Mouse (Mus musculus): ENCODE measurements around the gene Gm9945. TPM values are rescaled to one million over a fixed set of nuclear protein-coding genes. Genes with fewer than 3 reads are reported as not detected.

Gm9945 gene
- polyA plus RNA-seq, 2 experiments: not detected

DNA sequence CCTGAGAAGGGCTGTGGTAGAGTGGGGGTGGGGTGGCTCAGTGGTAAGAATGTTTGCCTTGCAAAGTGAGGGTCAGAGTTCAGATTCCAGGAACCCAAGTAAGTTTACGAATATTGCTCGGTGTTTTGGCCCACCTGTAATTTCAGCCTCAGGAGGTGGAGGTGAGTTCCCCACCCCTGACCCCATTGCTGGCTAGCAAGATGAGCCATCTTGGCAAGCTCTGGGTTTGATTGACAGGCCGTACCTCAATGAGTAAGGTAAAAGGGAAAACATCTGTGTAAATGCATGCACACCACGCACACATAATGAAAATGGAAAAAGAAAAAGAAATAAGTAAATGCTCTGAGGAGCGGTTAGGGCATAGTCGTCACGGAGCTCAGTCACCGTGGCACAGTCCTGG lies 24.4 kb downstream of the Gm9945 start:
- H3K36me3 ChIP-seq (ENCODE audit: control insufficient read depth, insufficient read depth, low read length): no peaks in the 10 kb centered on the region
- no peak overlapping the region for H3K4me3 ChIP-seq (replicated peaks; ENCODE audit: low read length)
- H3K9me3 ChIP-seq (ENCODE audit: control insufficient read depth, low read length): no peaks in the 10 kb centered on the region
- H3K4me2 ChIP-seq (replicated peaks; ENCODE audit: low read depth, low read length, severe bottlenecking): no peak overlapping the region
- H3K27ac ChIP-seq (replicated peaks; ENCODE audit: low read depth, low read length): no peak overlapping the region
- TF ChIP-seq POLR2A (IDR thresholded peaks at IDR 0.05; ENCODE audit: borderline replicate concordance, extremely low read depth, insufficient read depth, insufficient read length): no peak
- H3K9ac ChIP-seq (ENCODE audit: low read depth, low read length, severe bottlenecking): no peak overlapping the region
- DNase-seq (ENCODE audit: low spot score) (no peak), ATAC-seq (ENCODE audit: low FRiP score, low read depth) (no peak)
- 88% methylated on average over 8 of the region's 8 CpGs for WGBS
- no peaks in the 10 kb centered on the region for H3K27me3 ChIP-seq (ENCODE audit: control insufficient read depth, insufficient read depth, low read length)
- 0 out of 2 replicates have a peak, but pooled peaks cover 3% of the 10 kb centered on the region for H3K4me1 ChIP-seq (ENCODE audit: control insufficient read depth, insufficient read depth, low read length)

DNA sequence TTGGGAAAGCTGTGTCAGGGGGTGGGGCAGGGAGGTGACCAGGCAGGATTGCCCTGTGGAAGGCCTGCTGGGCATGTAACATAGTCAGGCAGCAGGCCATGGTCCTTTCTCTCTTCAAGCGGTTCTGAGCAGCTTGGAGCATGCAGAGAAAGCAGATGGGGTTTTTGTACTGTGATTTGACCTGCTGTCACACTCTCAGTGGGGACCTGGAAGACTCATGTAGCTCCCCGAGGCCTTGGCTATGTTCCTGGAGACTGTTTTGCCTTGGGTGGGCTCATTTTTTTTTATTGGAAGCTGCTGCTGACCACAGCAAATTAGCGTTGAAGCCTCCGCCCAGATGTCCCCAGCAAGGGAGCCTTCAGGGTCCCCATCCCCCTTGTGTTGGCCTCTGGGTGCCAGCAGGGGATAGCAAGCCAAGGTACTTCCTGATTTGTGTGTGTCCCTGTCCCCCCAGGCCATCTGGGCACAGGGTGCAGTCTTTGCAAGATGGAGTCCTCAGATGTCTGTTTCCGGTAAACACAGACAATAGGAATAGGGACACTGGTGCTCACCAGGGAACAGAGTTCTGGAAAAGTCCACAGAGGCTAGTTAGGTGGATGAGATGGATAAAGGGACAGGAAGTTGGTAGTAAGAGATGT lies 25.2 kb downstream of the Gm9945 start:
- H3K4me3 ChIP-seq (replicated peaks; ENCODE audit: low read length): no peak overlapping the region
- H3K4me1 ChIP-seq (ENCODE audit: control insufficient read depth, insufficient read depth, low read length): 0 out of 2 replicates have a peak, but pooled peaks cover 3% of the 10 kb centered on the region
- H3K9me3 ChIP-seq (ENCODE audit: control insufficient read depth, low read length): no peaks in the 10 kb centered on the region
- no peaks in the 10 kb centered on the region for H3K36me3 ChIP-seq (ENCODE audit: control insufficient read depth, insufficient read depth, low read length)
- no peak overlapping the region for H3K27ac ChIP-seq (replicated peaks; ENCODE audit: low read depth, low read length)
- no peak for TF ChIP-seq POLR2A (IDR thresholded peaks at IDR 0.05; ENCODE audit: borderline replicate concordance, extremely low read depth, insufficient read depth, insufficient read length)
- 38% methylated on average over 4 of the region's 5 CpGs for WGBS
- no peak overlapping the region for H3K4me2 ChIP-seq (replicated peaks; ENCODE audit: low read depth, low read length, severe bottlenecking)
- ATAC-seq (ENCODE audit: low FRiP score, low read depth) (no peak), DNase-seq (ENCODE audit: low spot score) (no peak)
- H3K9ac ChIP-seq (ENCODE audit: low read depth, low read length, severe bottlenecking): no peak overlapping the region
- no peaks in the 10 kb centered on the region for H3K27me3 ChIP-seq (ENCODE audit: control insufficient read depth, insufficient read depth, low read length)

DNA sequence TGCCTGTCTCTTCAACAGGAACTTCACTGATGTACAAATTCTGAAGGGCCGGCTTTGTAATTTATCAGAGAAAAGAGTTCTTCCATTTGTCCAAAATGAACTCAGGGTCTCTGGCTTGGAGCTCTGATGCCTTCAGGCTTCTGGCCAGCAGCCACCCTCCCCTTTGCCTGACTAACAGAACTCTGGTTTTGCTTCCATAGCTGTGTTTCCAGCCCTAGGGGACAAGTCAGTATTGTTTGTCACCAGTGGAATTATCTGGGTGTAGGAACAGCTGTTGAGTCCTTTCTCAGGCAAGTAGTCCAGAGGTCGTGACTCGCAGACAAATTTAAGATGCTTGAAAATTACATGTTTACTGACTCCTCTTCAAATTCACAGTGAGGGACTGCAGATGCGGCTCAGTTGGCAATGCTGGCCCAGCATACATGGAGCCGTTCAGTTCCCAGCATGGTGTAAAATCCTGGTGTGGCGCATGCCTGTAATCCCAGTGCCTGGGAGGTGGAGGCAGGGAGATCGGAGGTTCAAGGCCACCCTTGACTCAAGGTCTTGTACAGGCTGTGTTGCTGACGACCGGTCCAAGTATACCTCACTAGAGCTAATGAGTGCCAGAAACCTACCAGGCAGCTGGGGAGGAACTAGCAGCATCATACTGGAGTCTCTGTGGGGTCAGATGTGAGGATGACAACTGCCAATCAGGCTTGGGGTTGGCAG lies 27.3 kb downstream of the Gm9945 start:
- Histone ChIP-seq H3K9ac (ENCODE audit: low read depth, low read length, severe bottlenecking) (no peak overlapping the region), H3K27me3 (ENCODE audit: control insufficient read depth, insufficient read depth, low read length) (no peaks in the 10 kb centered on the region), H3K4me1 (ENCODE audit: control insufficient read depth, insufficient read depth, low read length) (no peaks in the 10 kb centered on the region), H3K4me2 (replicated peaks; ENCODE audit: low read depth, low read length, severe bottlenecking) (no peak overlapping the region), H3K36me3 (ENCODE audit: control insufficient read depth, insufficient read depth, low read length) (no peaks in the 10 kb centered on the region), H3K27ac (replicated peaks; ENCODE audit: low read depth, low read length) (no peak overlapping the region), H3K4me3 (replicated peaks; ENCODE audit: low read length) (no peak overlapping the region), H3K9me3 (ENCODE audit: control insufficient read depth, low read length) (no peaks in the 10 kb centered on the region)
- no peak for TF ChIP-seq POLR2A (IDR thresholded peaks at IDR 0.05; ENCODE audit: borderline replicate concordance, extremely low read depth, insufficient read depth, insufficient read length)
- DNase-seq (ENCODE audit: low spot score) (no peak), ATAC-seq (ENCODE audit: low FRiP score, low read depth) (no peak)
- 83% methylated on average over 9 of the region's 9 CpGs for WGBS

- Histone ChIP-seq H3K4me1 (ENCODE audit: control insufficient read depth, insufficient read depth, low read length) (no peaks in the 10 kb centered on the region), H3K4me3 (replicated peaks; ENCODE audit: low read length) (no peak overlapping the region), H3K9ac (ENCODE audit: low read depth, low read length, severe bottlenecking) (no peak overlapping the region), H3K4me2 (replicated peaks; ENCODE audit: low read depth, low read length, severe bottlenecking) (no peak overlapping the region), H3K27me3 (ENCODE audit: control insufficient read depth, insufficient read depth, low read length) (no peaks in the 10 kb centered on the region), H3K36me3 (ENCODE audit: control insufficient read depth, insufficient read depth, low read length) (no peaks in the 10 kb centered on the region), H3K27ac (replicated peaks; ENCODE audit: low read depth, low read length) (no peak overlapping the region), H3K9me3 (ENCODE audit: control insufficient read depth, low read length) (no peaks in the 10 kb centered on the region)
- no peak for TF ChIP-seq POLR2A (IDR thresholded peaks at IDR 0.05; ENCODE audit: borderline replicate concordance, extremely low read depth, insufficient read depth, insufficient read length)
- ATAC-seq (ENCODE audit: low FRiP score, low read depth) (no peak), DNase-seq (ENCODE audit: low spot score) (no peak)
- 74% methylated on average over 7 of the region's 7 CpGs for WGBS
Observed at GRCm38 (mm10) chr11:53508152-53508551, 28.2 kb downstream of the Gm9945 start.

DNA sequence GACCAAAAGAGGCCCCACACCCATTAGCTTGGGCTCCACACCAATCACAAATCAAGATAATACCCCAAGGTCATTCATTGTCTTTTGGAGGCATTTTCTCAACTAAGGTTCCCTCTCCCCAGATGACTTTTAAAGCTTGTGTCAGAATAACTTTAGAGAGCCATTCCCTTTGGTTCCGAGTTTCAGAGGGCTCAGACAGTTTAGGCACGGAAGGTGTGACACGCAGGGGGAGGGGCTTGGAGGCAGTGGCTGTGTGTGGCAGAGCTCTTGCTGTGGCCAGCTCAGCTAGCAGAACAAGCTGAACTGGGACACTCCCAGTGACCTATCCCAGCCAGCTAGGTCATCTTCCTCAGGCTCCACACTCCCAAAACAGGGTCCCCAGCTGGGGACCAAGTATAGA lies 28.6 kb downstream of the Gm9945 start:
- H3K4me3 ChIP-seq (replicated peaks; ENCODE audit: low read length): no peak overlapping the region

More for the DNA sequence above, 28.6 kb downstream of the Gm9945 start:
- H3K27me3 ChIP-seq (ENCODE audit: control insufficient read depth, insufficient read depth, low read length): no peaks in the 10 kb centered on the region
- no peaks in the 10 kb centered on the region for H3K36me3 ChIP-seq (ENCODE audit: control insufficient read depth, insufficient read depth, low read length)
- TF ChIP-seq POLR2A (IDR thresholded peaks at IDR 0.05; ENCODE audit: borderline replicate concordance, extremely low read depth, insufficient read depth, insufficient read length): no peak
- no peak for DNase-seq (ENCODE audit: low spot score)
- H3K9me3 ChIP-seq (ENCODE audit: control insufficient read depth, low read length): no peaks in the 10 kb centered on the region
- no peak for ATAC-seq (ENCODE audit: low FRiP score, low read depth)
- H3K4me1 ChIP-seq (ENCODE audit: control insufficient read depth, insufficient read depth, low read length): no peaks in the 10 kb centered on the region
- H3K27ac ChIP-seq (replicated peaks; ENCODE audit: low read depth, low read length): no peak overlapping the region
- no peak overlapping the region for H3K9ac ChIP-seq (ENCODE audit: low read depth, low read length, severe bottlenecking)
- 57% methylated on average over 3 of the region's 3 CpGs for WGBS
- H3K4me2 ChIP-seq (replicated peaks; ENCODE audit: low read depth, low read length, severe bottlenecking): no peak overlapping the region
